Mouse (Mus musculus): ENCODE measurements at regions not wholly inside any gene's neighbourhood (a gene's known extent, or its start where the extent isn't known, plus 50 kb on each side); places are given as distances from the start of the nearest gene placed in this dataset.

DNA sequence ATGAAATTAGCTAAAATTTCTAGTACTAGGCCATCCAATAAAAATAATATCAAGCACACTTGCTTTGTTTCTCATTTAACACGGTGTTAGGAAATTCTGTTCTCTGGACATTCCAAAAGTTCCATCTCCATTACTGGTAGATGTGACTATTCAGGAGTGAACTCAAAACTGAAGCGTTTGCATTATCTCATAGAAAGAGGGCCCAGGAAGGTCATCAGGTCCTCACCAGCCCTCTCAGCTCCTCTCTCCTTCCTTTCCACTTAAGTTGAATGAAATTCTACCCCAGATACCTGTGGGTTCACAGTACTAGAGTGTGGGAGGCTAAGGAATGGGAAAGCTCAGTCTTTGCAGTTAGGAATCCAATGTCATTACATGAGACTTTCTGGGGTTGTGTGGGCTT, 185.2 kb upstream of the Adgrl4 start:
- DNase-seq (ENCODE audit: low spot score in 2 of 2): no peak
- H3K4me3 ChIP-seq: no peak overlapping the region
- no peak for TF ChIP-seq CTCF (conservative IDR thresholded peaks at IDR 0.05)
- no peak overlapping the region for H3K27ac ChIP-seq

DNA sequence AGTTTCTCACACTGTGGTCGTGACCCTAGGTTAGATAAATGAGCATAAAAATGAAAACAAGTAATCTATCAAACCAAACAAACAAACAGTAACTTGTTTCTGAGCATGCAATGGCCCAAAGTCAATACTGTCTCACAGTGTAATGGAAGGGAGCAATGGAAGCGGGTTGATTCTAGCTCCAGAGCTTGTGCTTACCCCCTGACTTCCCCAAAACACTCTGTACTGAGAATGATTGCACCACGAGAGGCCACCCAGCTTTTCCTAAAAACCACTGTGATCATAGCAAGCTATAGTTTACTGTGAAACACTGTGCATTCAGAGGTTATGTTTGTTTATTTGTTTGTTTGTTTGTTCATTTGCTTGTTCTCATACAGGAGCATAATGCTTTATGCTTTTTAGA, 174.9 kb upstream of the Adgrl4 start:
- Histone ChIP-seq H3K27ac (no peak overlapping the region), H3K4me3 (no peak overlapping the region)
- no peak for TF ChIP-seq CTCF (conservative IDR thresholded peaks at IDR 0.05)
- no peak for DNase-seq (ENCODE audit: low spot score in 2 of 2)

DNA sequence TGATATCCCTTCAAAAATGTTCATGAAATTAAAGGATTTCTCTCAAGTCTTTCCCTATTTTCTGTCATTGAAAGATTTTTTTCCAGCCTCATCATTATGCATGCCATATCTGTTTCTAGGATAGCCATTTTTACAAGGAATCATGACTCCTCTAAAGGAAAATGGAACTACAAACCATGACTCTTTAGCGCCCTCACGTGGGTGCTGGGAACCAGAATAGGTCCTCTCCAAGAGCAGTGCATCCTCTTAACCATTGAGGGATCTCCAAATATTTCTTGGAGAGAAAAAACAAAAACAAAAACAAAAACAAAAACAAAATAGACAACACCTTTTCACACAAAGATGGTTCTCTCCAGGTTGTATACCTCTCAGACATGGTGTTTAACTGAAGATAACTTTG, 172.0 kb upstream of the Adgrl4 start:
- 0 out of 2 replicates have a peak, but pooled peaks have one; percentile 7 for TF ChIP-seq CTCF (conservative IDR thresholded peaks at IDR 0.05)
- no peak overlapping the region for H3K27ac ChIP-seq
- no peak for DNase-seq (ENCODE audit: low spot score in 2 of 2)
- H3K4me3 ChIP-seq: no peak overlapping the region

DNA sequence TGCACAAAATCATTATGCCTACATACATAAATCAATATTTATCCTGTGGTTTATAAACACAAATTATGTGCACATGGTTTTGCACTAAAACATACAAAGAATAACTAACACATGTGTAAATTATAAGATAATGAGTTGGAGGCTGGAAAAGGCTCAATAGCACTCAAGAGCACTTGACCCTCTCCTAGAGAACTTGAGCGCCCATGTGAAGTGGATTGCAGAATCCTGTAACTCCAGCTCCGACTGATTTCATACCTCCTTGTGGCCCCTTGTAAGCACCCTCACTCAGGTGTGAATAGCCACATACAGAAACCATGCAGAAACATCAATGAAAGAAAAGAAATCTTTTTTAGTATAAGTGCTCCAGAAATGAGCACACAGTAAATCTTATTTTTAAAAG, 168.2 kb upstream of the Adgrl4 start:
- H3K4me3 ChIP-seq: no peak overlapping the region
- TF ChIP-seq CTCF (conservative IDR thresholded peaks at IDR 0.05): no peak
- H3K27ac ChIP-seq: no peak overlapping the region
- no peak for DNase-seq (ENCODE audit: low spot score in 2 of 2)

DNA sequence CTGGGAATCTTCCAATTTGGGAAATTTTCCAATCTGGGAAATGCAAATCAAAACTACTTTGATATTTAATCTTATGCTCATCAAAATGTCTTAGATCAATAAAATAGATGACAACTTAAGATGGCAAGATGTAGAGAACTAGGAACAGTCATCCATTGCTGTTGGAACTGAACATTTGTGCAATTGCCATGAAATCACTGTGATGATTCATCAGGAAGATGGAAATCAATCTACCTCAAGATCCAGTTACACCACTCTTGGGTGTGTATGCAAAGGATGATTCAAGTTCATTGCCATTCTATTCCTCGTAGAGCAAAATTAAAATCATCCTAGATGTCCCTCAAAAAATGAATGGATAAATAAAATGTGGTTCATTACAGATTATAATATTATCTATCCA, 153.9 kb upstream of the Adgrl4 start:
- no peak for DNase-seq (ENCODE audit: low spot score in 2 of 2)
- no peak for TF ChIP-seq CTCF (conservative IDR thresholded peaks at IDR 0.05)
- H3K27ac ChIP-seq: no peak overlapping the region
- no peak overlapping the region for H3K4me3 ChIP-seq

DNA sequence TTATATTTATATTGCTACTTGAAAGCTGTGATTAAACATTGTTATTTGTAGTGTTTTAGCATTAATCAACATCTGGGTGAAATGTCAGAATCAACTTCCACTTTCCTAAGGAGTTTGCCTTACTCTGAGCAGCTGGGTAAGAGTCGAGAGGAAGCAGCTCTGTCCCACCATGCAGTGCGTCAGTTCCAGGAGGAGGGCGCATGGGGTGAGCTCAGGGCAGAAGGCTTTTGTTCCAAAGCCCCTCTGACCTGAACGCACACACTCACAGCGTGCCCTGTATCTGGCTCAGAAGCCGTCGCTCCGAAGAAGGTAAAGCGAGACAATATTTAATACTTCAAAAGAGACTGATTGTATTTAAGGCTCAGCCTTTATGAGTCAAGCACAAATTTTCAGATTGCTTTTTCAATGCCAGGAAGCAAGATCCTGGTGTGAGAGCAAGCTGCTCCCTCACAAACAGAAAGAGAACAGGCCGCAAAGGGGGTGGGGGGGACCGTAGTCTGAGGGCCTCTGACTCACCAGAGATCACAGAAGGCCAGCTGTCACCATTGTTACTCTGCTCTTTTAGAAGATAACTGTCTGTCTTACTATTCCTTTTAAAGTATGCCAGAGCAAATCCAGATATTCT, 143.6 kb upstream of the Adgrl4 start:
- no peak for TF ChIP-seq CTCF (conservative IDR thresholded peaks at IDR 0.05)

DNA sequence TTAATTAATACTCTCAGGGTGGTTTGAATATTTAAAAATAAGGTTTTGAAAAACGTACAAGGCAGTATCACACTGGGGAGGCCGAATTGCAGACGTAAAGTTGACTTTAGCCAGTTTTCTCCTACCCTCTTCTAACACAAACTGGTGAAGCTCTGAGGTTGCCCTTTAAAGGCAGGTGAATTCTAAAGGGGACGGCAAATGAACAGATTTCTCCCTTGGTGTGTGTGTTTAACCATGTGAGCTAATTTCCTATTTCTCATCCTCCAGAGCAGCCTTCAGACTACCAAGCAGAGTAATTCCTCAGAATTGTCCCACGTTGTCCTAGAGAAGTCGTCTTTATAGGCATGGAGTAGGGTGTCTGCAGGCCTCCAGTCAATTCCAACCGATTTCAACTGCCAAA, 143.1 kb upstream of the Adgrl4 start:
- H3K4me3 ChIP-seq: no peak overlapping the region
- TF ChIP-seq CTCF (conservative IDR thresholded peaks at IDR 0.05): no peak
- peak overlapping the region; percentile 74 for H3K27ac ChIP-seq
- DNase-seq (ENCODE audit: low spot score in 2 of 2): no peak

More for the DNA sequence above, 143.6 kb upstream of the Adgrl4 start:
- peak overlapping the region; percentile 74 for H3K27ac ChIP-seq
- DNase-seq (ENCODE audit: low spot score in 2 of 2): no peak
- H3K4me3 ChIP-seq: no peak overlapping the region

DNA sequence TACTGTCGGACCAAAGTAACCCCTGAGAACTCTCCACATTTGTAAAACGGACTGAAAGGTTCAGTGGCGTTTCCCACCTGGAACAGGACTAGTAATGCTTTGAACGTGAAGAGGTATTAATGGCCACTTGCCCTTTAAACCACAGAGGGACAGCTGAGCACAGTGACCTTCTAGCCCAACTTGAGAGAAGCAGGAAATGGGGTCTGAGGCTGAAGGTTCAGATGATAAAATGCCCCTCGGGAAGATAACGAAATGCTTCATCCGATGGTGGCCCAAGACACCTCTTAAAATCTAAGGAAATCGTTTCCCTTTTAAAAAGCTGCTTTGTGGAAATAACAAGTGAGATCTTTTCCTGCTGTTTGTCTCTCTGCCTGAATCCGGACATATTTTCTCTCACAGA, 142.7 kb upstream of the Adgrl4 start:
- DNase-seq (ENCODE audit: low spot score in 2 of 2): no peak
- no peak for TF ChIP-seq CTCF (conservative IDR thresholded peaks at IDR 0.05)
- no peak overlapping the region for H3K4me3 ChIP-seq
- peak overlapping the region; percentile 74 for H3K27ac ChIP-seq

DNA sequence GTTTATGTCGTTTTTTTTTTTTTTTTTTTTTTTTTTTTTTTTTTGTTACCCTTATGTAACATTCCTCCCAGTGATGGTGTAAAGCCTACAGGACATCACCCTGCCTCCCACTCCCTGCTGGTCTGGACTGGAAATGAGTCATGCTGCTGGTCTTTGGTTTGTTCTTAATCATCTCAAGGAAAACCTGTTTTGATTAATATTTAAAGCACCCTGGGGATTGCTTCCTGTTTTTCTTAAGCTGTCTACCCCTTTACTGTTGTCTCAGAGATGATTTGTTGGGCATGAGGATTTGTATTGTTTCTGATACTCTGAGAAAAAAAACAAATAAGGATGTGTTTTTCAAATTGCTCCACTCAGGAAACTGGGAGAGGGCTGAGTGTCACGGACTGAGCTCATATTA, 139.4 kb upstream of the Adgrl4 start:
- no peak for TF ChIP-seq CTCF (conservative IDR thresholded peaks at IDR 0.05)
- no peak for DNase-seq (ENCODE audit: low spot score in 2 of 2)
- Histone ChIP-seq H3K4me3 (no peak overlapping the region), H3K27ac (no peak overlapping the region)

DNA sequence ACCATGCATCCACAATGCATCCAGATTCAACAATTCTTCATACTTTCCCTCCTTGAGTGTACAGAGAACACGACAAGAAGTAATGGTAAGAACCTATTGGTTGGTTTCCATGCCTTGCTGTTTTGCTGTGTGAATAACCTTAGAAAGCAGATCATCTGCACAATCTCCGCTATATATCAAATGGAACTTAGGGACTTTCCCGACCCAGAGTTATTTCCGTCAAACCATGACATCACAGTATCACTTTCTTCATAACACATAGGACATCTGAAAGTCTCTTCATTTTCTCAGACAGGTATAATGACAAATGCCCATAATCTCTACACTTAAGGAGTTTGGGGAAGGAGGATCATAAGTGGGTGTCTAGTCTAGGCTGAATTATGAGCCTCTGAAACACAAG, 132.3 kb upstream of the Adgrl4 start:
- no peak overlapping the region for H3K27ac ChIP-seq
- DNase-seq (ENCODE audit: low spot score in 2 of 2): no peak
- TF ChIP-seq CTCF (conservative IDR thresholded peaks at IDR 0.05): no peak
- H3K4me3 ChIP-seq: no peak overlapping the region

DNA sequence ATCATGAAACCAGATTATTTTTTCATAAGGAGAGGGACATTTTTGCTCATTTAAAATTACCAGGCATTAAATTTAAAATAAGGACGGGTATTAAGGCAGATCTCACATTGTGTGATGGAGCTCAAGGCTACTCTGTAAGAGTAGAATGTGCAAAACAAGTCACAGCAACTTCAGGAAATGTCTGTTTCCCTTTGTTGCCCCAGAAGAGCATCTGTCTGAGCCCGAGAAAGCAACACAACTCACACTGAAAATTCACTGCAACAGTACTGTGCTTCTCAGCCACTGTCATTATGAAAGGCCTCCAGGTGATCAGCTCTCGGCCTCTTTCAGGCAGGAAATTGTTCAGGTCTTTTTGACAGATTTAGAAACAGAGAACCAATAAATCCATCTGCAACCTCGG, 129.7 kb upstream of the Adgrl4 start:
- H3K27ac ChIP-seq: no peak overlapping the region
- H3K4me3 ChIP-seq: no peak overlapping the region
- no peak for TF ChIP-seq CTCF (conservative IDR thresholded peaks at IDR 0.05)
- DNase-seq (ENCODE audit: low spot score in 2 of 2): no peak

DNA sequence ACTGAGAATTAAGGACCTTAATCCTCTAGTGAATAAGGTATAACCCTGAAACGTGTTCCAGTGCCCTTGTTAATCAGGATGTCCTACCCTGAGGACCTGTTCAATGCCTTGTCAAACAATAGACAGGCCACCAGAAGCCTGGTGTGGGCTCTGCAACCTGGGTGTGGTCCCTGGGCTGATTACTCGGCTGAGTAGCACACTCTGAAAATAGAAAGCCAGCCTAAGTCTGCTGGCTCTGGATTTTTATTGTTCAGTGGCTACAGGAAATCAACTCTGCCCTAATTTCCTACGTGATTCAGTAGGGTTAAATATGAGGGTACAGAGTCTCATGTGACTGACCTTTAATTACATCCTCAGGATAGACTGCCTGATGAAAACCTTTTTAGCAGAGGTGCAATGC, 113.9 kb upstream of the Adgrl4 start:
- Histone ChIP-seq H3K4me3 (no peak overlapping the region), H3K27ac (no peak overlapping the region)
- no peak for DNase-seq (ENCODE audit: low spot score in 2 of 2)
- TF ChIP-seq CTCF (conservative IDR thresholded peaks at IDR 0.05): no peak

DNA sequence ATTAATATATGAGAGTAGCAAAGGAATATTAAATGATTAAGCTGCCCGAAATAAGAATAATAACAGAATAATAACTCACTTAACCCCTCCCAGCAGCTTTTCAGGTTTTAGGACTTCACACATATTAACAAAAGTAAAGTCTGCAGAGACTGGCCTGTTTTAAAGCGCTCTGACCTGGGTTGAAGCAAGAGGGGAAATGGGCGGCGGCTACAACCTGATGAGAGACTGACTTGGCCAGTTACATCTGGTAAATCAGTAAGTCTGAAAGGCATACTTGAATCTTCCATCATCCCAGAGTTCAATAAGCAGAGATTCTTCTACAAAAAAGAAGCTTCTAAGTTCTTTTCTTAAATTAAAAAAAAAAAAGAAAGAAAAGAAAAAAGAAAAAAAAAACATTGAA, 107.9 kb upstream of the Adgrl4 start:
- no peak overlapping the region for H3K4me3 ChIP-seq
- no peak for TF ChIP-seq CTCF (conservative IDR thresholded peaks at IDR 0.05)
- no peak overlapping the region for H3K27ac ChIP-seq
- DNase-seq (ENCODE audit: low spot score in 2 of 2): no peak

DNA sequence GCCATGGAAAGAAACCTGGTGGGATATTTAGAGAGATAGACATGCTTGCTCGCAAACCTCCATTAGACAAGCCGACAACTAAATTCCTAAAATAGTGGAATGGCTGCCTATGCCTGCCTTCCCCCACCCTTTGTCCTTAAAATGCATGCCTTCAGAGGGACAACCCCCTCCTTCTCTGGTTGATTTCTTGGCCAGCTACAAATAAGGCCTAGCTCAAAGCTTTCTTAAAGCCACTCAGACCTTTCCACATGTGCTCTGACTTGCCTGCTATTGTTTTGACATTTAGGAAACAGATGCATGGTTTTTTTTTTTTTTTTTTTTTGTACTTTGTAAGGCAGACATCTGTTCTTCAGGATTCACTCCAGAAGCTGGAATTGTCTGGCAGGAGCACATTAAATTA, 105.8 kb upstream of the Adgrl4 start:
- TF ChIP-seq CTCF (conservative IDR thresholded peaks at IDR 0.05): no peak
- Histone ChIP-seq H3K4me3 (no peak overlapping the region), H3K27ac (no peak overlapping the region)
- no peak for DNase-seq (ENCODE audit: low spot score in 2 of 2)

DNA sequence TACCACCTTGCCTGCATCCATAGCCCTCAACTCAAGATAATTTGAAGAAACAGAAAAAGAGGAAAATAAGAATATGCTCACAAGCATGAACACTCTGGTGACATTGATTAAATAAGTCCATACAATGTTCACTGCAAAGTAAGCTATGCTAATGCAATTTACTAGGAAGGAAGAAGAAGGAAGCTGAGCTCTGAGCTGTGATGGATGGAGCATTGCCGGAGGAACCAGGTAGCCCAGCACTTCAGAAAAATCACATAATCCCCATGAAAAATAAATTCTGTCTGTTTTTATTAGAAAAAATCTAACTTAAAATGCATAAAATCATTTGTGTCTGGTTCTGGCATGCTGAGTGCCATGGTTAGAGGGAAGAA, 105.4 kb upstream of the Adgrl4 start:
- TF ChIP-seq CTCF (conservative IDR thresholded peaks at IDR 0.05): no peak
- H3K27ac ChIP-seq: no peak overlapping the region

More for the DNA sequence above, 105.4 kb upstream of the Adgrl4 start:
- DNase-seq (ENCODE audit: low spot score in 2 of 2): no peak
- no peak overlapping the region for H3K4me3 ChIP-seq

Data from layer of hippocampus, adult 2 months (tissue).